Mouse (Mus musculus) skeletal muscle tissue, adult 2 months (tissue): ENCODE data around the gene Slc26a11.

ENCODE experiments used
- DNase-seq: peaks from one replicate; pipeline ENCODE4 v3.0.0-alpha.2; 2012; ENCODE audit warnings: low read depth, low spot score

Gene Slc26a11

DNA sequence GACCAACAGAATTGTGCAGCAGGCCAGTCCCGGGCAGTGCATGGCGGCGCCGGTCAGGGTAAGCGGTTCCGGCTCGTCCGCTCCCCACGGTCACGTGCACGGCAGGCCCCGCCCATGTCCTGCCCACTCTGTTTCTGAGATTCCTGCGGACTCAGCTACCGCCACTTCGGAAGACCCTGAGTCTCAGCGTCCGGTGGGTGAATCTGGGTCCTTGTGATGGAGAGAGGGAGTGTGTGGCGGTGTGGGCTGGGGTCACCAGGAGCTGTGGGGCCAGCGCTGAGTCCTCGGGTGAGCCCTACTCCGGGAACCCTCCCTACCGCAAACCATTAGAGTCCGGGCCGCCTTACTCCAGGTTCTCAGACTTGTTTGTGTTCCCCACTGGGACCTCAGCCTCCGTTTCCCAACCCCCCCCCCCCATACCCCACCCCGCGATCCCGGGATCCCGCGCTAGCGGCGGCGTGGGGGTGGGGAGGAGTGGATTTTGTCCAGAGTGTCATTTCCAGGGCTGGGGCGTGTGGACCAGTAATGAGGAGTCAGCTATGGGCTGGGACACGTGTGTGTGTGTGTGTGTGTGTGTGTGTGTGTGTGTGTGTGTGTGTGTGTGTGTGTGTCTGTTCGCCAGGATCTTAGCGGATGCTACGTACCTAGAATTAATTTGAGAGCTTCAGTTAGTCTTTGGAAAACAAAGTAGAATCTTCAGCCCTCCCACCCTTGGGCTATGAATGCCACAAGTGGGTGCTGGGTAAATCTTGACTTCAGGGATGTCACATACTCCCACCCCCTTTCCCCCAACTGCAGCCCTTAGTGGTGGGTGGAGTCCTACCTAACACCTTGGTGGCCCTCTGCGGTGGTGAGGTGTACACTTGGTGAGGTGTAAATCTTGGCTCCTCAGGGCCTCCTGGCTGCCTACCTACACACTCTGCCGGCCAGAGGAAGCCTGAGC is at the start of gene Slc26a11, which contains the start of gene Sgsh:
Gene Slc26a11, plus strand, starts transcription at position 115 of the 943 bp plus-strand sequence.
Gene Sgsh, minus strand, starts transcription at position 94 of the 943 bp plus-strand sequence.
- DNase-seq, result peak; percentile 66

DNA sequence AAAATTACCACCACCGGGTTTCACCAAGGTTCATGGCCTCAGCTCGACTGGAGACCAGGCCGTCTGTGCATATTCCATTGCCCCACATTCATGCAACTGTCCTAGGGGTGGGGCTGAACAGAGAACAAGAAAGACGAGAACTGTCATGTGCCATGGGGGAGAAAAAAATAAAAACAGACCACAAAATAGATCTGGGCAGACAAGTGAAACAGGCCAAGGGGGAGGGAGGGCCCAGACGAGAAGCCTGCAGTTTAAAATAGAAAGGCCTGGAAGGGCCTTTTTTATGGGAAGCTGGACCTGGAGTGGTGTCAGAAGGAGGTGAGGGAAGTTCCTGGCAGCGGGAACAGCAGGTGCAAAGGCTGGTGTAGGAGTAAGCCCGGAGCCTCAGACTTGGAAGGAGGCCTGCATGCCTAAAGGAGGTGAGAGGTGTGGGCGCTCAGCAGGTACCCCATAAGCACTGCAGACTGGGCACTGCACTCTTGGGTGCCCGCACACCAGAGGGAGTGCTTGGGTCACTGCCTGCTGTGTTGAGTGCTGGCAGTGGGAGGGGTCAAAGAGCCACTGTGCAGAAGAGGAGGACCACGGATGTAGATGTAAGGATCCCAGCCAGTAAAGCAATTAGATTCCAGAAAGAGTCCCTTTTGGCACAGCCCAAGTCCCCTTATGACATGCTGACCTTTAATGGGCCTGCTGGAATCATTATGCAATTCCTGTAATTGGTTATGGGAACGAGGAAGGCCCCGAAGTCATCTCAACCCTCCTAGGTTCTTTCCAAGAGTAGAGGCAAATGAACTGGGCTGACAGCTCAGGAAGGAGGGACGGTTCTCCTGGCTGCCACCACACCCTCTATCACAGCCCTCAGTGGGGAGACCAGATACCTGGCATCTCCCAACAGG is 48.3 kb upstream of the Slc26a11 start:
- DNase-seq, result no peak

DNA sequence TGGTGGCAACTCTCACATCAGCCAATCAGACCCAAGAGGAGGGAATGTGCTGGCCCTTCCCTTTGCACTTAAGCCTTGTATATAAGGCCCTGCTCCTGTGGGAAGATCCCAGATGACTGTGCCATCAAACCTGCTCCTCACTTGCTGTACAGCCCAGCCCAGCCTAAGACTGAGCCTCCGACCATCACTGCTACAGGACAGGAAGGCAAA is 47.8 kb upstream of the Slc26a11 start, which contains the start of gene Card14:
Gene Card14, plus strand, starts transcription at position 111 of the 210 bp plus-strand sequence.
- DNase-seq, result no peak

DNA sequence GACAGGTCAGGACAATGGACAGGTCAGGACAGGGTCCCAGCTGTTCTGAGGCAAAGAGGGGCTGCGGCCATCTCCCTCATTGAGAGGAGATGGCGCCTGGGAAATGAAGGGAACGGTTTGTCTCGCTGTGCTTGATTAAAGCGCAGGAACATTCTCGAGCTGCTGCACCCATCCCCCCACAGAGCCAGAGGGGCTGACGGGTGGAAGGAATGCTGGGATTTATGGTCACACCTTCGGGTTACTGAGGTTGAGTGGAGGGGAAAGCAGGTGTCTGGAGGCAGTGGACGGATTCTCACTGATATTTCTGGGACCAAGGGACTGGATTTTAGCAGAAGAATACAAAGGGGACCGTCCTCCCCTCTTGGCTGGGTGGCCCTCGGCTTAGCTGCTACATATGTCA is 47.4 kb upstream of the Slc26a11 start:
- no peak for DNase-seq

DNA sequence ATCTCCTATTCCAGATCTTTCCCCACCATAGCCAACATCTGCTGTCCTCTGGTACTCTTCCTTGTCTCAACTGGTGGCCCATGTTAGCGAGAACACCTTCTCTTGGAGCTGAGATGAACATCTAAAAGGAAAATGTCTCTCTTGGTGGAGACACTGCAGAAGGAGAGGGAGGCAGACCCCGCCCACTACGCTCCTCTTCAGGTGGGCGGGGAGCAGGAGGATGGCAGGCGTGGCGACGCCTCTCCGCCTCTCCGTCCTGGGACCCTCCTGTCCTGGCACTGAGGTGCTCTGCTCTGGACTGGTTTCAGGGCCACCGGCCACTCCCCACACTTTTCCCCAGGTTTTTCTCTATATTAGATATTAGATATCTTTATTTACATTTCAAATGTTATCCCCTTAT is 44.7 kb upstream of the Slc26a11 start:
- no peak for DNase-seq

DNA sequence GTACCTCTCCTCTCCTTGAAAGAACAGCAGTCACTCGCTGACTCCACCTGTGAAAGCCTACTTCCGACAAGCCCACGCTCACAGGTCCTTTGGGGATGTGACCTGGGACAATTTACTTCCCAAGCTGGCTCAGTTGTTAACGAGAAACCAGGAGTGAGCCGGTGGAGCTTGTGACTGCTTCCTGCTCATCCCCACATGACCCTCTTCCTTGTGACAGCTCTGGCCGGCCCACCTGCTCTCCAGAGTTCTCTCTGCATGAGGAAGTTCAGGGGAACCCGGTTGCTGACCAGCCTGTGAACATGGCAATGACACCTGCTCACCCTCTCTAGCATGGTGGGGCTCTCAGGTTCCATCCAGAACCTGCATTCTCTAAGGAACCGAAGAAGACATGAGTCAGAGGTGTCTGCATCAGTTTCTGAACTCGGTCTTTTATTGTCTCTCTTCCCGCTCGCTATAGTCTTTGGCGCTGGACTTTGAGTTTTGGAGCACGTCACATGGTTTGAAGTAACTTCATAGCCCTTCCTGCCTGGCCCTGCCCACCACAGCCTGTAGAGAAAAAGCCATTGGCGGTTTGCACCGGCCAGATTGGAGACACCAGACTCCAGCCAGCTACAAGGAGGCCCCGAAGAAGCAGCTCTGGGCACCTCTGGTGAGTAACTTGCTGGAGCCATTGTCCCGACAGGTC is 41.0 kb upstream of the Slc26a11 start:
- no peak for DNase-seq

DNA sequence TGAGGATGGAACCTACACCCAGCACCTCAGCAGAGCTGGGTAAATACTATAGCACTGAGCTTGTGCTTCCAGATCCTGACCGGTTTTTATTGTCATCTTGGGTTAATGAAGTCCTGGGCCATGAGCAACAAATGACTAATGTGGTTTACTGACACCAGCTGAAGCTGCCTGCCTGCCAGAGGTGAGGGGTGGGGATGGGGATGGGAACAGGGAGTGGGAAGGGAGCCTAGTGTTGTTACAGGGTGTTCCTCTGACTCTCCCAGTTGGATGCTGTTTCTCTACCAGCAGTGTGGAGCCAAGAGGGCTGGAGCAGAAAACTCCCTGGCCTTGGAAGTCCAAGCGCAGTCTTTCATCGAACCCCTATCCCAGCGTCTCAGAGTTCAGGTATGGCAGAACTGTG is 38.6 kb upstream of the Slc26a11 start:
- peak; percentile 78 for DNase-seq

DNA sequence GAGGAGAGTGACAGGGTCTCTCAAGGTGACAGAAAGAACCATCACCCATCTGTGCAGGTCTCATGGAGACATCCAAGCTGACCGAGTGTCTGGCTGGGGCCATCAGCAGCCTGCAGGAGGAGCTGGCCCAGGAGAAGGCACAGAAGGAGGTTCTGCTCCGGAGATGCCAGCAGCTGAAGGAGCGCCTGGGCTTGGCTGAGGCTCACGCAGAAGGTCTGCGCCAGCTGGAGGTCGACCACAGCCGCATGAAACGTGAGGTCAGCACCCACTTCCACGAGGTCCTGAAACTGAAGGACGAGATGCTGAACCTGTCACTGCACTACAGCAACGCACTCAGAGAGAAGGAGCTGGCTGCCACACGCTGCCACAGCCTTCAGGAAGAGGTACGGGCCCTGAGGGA is 32.8 kb upstream of the Slc26a11 start:
- DNase-seq, result no peak

DNA sequence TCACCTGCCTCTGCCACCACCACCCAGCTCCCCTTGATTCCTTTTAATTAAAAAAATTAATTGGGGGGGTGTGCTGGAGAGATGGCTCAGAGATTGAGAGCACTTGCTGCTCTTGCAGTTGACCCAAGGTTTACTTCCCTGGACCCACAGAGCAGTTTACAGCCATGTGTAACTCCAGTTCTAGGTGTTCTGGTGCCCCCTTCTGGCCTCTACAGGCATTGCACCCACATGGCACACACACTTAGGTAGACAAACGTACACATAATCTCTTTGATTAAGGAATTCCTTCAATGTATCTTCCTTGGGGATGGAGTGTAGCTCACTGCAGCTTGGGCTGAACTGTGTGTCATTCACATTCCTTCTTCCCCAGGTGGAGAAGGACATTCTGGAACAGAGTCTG is 30.3 kb upstream of the Slc26a11 start:
- no peak for DNase-seq

DNA sequence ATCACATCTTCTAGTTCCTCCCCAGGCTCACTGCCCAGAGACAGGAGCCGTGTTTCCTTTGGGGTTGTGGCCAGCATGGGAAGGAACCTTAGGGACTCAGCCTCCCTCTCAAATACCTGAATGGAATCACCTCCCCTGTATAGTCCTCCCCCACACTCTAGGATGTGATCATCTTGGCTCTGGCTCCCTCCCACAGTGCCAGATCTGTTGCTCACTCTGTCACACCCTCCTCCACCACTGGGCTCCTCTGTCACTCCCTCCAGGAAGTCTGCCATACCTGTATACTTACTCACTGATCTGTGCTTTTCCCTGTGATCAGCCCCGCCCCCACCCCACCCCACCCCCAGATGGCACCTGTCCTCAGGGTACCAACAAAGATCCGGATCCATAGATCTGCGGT is 24.8 kb upstream of the Slc26a11 start:
- DNase-seq, result no peak

DNA sequence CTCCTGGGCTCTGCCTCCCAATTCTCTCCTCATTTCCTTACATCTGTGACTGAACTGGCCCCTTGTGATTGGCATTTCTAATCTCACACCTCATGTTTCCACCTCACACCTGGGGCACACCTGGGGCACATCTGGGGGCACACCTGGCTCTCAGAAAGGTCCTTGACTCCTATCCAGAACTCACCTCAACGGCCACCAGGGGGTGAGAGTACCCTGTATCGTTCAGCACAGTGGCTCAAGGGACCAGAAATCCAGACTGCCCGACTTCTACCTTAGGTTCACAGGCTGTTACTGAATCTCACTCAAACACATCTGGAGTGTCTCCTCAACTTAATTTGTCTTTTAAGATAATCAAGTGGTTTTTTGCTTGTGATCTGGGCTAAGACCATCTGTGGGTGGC is 23.4 kb upstream of the Slc26a11 start:
- no peak for DNase-seq

DNA sequence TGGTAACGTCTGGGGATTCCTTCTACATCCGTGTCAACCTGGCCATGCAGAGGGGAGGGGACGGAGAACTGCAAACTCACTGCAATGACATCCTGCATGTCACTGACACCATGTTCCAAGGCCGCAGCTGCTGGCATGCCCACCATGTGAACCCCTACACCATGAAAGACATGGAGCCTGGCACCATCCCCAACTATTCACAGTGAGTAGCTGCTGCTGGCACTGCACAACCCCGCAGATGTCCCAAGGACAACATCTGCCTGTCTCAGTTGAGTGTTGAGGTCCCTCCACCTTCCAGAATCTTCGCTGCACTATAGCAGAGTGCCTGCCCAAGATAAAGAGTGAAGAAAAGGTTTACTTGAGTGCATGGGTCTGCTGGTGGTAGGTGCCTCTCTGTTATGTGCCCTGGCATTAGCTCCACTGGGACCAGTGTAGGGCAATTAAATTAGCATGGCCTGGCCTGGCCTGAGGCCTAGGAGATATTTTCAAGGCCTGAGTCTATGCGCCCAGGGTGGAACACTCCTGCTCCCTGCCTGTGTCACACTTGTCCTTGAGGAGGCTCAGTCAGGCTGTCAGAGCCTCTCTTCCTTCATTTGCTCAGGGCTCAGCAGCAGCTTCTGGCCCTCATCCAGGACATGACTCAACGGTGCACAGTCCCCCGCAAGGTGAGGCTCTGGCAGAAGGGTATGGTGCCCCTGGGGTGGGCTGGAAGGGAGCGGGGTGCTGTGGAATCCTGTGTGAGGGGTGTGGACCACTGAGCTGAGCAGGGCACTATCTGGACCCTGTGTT is 16.9 kb upstream of the Slc26a11 start:
- DNase-seq, result no peak

DNA sequence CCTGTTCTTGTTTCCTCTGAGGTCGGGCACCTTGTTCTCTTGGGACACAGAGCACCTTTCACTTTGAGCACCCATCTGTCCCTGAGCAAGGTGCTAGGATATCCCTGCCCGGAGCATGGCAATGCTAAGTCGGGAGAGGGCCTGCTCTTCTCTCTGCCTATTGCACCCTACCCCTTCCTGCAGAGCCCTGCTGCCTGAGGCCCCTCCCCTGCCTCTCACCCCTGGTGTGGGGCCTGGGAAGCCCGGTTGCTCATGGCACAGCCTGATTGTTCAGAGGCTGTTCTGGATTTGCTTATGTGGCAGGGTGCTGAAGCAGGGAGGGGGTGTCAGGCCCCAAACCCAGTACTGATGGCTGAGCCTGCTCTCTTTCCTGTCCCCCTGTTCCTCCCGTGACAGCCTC is 16.2 kb upstream of the Slc26a11 start:
- no peak for DNase-seq

DNA sequence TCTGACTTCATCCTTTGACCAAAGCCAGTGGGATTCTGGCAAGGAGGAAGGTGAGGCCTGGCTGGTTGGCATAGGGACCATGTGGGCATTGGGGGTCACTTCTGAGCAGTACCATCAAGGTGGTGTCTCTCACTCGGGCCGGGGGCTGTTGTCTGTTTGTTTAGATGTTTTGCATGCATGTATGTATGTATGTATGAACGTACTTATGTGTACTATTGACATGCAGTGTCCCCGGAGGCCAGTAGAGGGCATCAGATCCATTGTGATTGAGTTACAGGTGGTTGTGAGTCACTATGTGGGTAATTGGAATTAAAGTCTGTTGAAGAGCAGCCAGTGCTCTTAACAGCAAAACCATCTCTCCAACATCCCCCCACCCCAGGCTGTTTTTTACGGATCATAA is 15.7 kb upstream of the Slc26a11 start:
- peak; percentile 61 for DNase-seq

DNA sequence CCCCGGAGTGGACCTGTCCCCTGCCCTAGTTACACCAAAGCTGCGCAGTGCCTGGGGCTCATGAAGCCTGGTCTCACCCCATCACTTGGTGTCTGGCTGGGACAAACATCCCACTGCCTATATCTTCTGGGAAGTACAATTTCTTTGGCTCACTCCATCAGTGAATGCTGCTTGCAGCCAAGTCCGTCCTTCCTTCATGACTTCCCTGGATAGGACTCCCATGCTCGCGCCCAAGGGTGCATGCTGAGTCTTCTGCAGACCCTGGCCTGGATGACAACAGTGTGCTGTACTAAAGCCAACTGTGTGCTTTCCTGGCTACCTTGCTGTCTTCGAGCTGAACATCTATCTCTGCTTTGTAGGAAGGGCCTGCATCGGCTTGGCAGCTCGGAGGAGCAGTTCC is 11.2 kb upstream of the Slc26a11 start:
- no peak for DNase-seq

DNA sequence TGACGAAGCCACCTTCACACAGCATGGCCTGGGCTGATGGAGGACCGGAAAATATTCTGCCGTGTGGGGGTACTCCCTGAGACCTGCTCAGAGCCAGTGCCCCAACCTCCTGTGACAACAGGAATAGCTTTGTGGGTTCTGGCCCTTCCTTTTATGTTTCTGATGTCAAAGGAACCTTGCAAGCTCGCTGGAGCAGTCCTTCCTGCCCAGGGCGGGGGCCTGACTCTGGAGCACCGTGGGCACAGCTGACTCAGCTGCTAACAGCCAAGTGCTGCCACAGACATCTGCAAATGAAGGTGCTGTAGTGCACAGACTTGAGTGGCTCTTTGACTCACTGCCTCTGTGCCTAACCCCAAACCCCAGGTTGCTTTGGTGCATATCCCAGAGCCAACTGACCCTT is 10.5 kb upstream of the Slc26a11 start:
- no peak for DNase-seq

DNA sequence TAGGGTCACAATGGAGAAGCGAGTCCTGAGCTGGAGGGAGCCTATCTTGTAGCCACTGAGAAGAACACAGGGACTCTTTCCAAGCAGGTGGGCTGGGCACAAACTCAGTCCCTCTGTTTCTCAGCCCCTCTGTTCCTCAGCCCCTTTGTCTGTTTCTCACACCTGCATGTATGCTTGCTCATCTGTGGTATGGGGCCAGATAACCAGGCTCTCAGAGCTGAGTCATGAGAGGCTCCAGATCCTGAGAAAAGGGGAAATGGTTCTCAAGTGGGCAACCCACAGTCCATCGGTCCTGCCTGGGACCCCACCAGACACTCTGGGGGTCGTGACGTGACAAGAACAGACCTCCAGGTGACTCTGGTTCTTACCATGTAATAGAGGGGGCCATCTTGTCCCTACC is 8.2 kb upstream of the Slc26a11 start:
- DNase-seq, result no peak

DNA sequence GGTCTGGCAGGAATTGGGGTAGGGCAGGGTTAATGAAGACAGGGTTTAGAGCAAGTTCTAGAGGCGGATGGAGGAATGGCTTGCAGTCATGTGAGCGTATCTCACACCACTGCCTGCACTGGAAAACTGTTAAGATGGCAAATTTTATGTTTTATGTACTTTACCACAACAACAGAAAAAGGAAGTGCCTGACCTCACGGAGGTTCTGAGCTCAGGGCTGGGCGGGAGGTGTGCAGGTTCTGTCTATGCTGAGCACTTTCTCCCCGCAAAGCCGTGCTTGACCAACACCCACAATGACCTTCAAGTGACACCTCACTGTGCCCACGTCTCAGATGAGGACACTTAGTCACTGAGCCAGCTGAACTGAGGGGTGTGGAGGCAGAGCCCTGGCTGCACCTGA is 3.2 kb upstream of the Slc26a11 start:
- DNase-seq, result no peak

DNA sequence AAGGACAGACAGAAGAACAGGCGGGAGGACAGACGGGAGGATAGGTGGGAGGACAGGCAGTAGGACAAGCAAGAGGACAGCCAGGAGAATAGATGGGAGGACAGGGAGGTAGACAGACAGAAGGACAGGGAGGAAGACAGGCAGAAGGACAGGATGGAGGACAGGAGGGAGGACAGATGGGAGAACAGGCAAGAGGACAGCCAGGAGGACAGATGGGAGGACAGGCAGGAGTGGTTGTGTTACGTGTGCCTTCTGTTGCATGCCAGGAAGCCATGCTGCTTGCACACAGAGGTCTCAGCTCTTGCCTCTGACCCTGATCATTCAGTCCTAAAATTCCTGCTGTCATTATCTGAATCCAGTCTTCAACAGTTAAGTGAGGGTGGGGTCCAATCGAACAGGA is 1.4 kb upstream of the Slc26a11 start:
- no peak for DNase-seq

DNA sequence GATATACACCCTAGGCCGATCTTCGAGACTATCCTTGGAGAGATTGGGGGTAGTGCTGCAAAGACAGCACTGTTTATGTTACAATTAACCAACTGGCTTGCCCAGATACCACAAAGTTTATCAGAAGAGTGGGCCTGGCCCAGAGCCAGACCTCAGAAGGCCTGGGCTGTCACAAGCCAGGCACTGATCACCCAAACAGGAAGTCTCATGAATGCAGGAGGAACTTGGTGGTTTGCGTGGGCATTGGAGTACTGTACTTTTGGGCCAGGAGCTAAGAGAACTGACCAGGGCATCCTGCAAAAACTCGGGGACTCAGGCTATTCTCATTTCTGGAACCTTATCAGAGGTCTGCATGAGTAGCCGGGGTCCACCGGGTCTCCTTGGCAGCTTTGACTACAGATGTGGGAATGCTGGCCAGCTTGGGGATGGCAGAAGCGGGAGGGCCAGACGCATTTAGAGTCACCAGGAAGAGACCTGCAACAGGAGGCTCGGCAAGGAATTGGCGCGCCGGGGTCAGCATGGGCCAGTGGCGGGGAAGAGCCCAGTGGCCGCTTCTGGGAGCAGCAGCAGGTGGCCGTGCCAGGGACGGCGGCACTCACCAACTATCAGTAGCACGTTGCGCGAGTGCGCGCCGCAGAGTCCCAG is 437 bp upstream of the Slc26a11 start:
- peak; percentile 62 for DNase-seq

DNA sequence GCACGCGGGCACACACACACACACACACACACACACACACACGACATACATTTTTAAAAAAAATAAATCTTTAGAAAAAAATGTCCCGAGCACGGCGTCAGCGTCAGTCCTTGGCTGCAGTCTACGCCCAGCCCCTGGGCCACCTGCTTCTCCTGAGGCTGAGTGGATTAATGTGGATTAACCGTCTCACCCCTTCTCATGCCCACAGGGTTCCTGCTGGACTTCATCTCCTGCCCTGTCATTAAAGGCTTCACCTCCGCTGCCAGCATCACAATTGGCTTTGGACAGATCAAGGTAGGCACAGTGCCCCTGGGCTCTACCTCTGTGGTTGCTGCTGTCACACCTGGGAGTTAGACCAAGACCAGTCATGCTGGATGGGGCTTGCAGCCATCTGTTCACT is 3.7 kb downstream of the Slc26a11 start:
- DNase-seq, result no peak
